Mouse (Mus musculus): Measurements from ENCODE around the gene Mfsd11. TPM values are rescaled to one million over a fixed set of nuclear protein-coding genes. Genes with fewer than 3 reads are reported as not detected.

Mfsd11 gene
- polyA plus RNA-seq, 1 experiment from 2014 or later: 15.0 TPM

- H3K4me1 ChIP-seq: peaks cover 26% of the 10 kb centered on the region
- no peak overlapping the region for H3K9ac ChIP-seq
- H3K36me3 ChIP-seq: no peaks in the 10 kb centered on the region
- peak overlapping the region; percentile 18 for H3K27ac ChIP-seq
- ATAC-seq: no peak
- H3K9me3 ChIP-seq (replicated peaks): no peaks in the 10 kb centered on the region
- WGBS (ENCODE audit: insufficient replicate concordance): 66% methylated on average over 21 of the region's 21 CpGs
- peaks cover 26% of the 10 kb centered on the region for H3K27me3 ChIP-seq (replicated peaks)
- no peak overlapping the region for H3K4me3 ChIP-seq
- H3K4me2 ChIP-seq: no peak overlapping the region
Measured at GRCm38 (mm10) chr11:116812793-116813529, 39.3 kb upstream of the Mfsd11 start.

- Histone ChIP-seq H3K4me1 (peaks cover 31% of the 10 kb centered on the region), H3K27me3 (replicated peaks) (peaks cover 26% of the 10 kb centered on the region), H3K9ac (no peak overlapping the region), H3K27ac (peak overlapping the region; percentile 45; the same call in 1 of the 2 replicates), H3K36me3 (no peaks in the 10 kb centered on the region), H3K4me2 (no peak overlapping the region), H3K9me3 (replicated peaks) (no peaks in the 10 kb centered on the region), H3K4me3 (no peak overlapping the region)
- ATAC-seq: no peak
- 81% methylated on average over 13 of the region's 13 CpGs for WGBS (ENCODE audit: insufficient replicate concordance)
Measured at GRCm38 (mm10) chr11:116813610-116814009, 38.6 kb upstream of the Mfsd11 start.

GRCm38 (mm10) chr11:116814076-116814883 lies 38.0 kb upstream of the Mfsd11 start:
- Histone ChIP-seq H3K4me1 (peaks cover 37% of the 10 kb centered on the region), H3K27me3 (replicated peaks) (peaks cover 26% of the 10 kb centered on the region), H3K4me2 (no peak overlapping the region), H3K9ac (no peak overlapping the region), H3K36me3 (no peaks in the 10 kb centered on the region), H3K27ac (peak overlapping the region; percentile 45; the same call in 1 of the 2 replicates), H3K9me3 (replicated peaks) (no peaks in the 10 kb centered on the region), H3K4me3 (no peak overlapping the region)
- 42% methylated on average over 20 of the region's 20 CpGs for WGBS (ENCODE audit: insufficient replicate concordance)
- ATAC-seq: 0 out of 2 replicates have a peak, but pooled peaks have one; percentile 30

GRCm38 (mm10) chr11:116814884-116815415 lies 37.3 kb upstream of the Mfsd11 start:
- no peaks in the 10 kb centered on the region for H3K36me3 ChIP-seq
- no peak overlapping the region for H3K9ac ChIP-seq
- H3K4me1 ChIP-seq: peaks cover 37% of the 10 kb centered on the region
- H3K4me3 ChIP-seq: no peak overlapping the region
- no peak overlapping the region for H3K4me2 ChIP-seq
- H3K27ac ChIP-seq: peak overlapping the region; percentile 45; the same call in 1 of the 2 replicates
- 44% methylated on average over 7 of the region's 7 CpGs for WGBS (ENCODE audit: insufficient replicate concordance)
- no peak for ATAC-seq
- H3K27me3 ChIP-seq (replicated peaks): peaks cover 20% of the 10 kb centered on the region
- H3K9me3 ChIP-seq (replicated peaks): no peaks in the 10 kb centered on the region

GRCm38 (mm10) chr11:116816769-116817168 lies 35.5 kb upstream of the Mfsd11 start:
- H3K4me1 ChIP-seq: peaks cover 36% of the 10 kb centered on the region

GRCm38 (mm10) chr11:116817567-116817966 lies 34.7 kb upstream of the Mfsd11 start:
- Histone ChIP-seq H3K9me3 (replicated peaks) (no peaks in the 10 kb centered on the region), H3K4me1 (peaks cover 36% of the 10 kb centered on the region), H3K27me3 (replicated peaks) (peaks cover 5% of the 10 kb centered on the region; the same call in 1 of the 2 replicates), H3K9ac (no peak overlapping the region), H3K4me3 (no peak overlapping the region), H3K4me2 (no peak overlapping the region), H3K36me3 (no peaks in the 10 kb centered on the region), H3K27ac (no peak overlapping the region)
- 86% methylated on average over 5 of the region's 5 CpGs for WGBS (ENCODE audit: insufficient replicate concordance)
- no peak for ATAC-seq

More at GRCm38 (mm10) chr11:116816769-116817168, 35.5 kb upstream of the Mfsd11 start:
- no peak overlapping the region for H3K4me3 ChIP-seq
- ATAC-seq: no peak
- H3K4me2 ChIP-seq: no peak overlapping the region
- H3K27ac ChIP-seq: no peak overlapping the region
- H3K36me3 ChIP-seq: no peaks in the 10 kb centered on the region
- 61% methylated on average over 5 of the region's 5 CpGs for WGBS (ENCODE audit: insufficient replicate concordance)
- no peak overlapping the region for H3K9ac ChIP-seq
- no peaks in the 10 kb centered on the region for H3K9me3 ChIP-seq (replicated peaks)
- H3K27me3 ChIP-seq (replicated peaks): peaks cover 5% of the 10 kb centered on the region; the same call in 1 of the 2 replicates

- whole genome bisulfite sequencing (ENCODE audit: insufficient replicate concordance): 55% methylated on average over 8 of the region's 8 CpGs
- Histone ChIP-seq H3K9ac (no peak overlapping the region), H3K9me3 (replicated peaks) (no peaks in the 10 kb centered on the region), H3K36me3 (no peaks in the 10 kb centered on the region), H3K27ac (no peak overlapping the region), H3K4me3 (no peak overlapping the region), H3K4me2 (no peak overlapping the region), H3K27me3 (replicated peaks) (peaks cover 2% of the 10 kb centered on the region; the same call in 1 of the 2 replicates), H3K4me1 (peaks cover 36% of the 10 kb centered on the region)
- ATAC-seq: no peak
Measured at GRCm38 (mm10) chr11:116818722-116819121, 33.5 kb upstream of the Mfsd11 start.

- peaks cover 25% of the 10 kb centered on the region; the same call in 1 of the 2 replicates for H3K4me1 ChIP-seq
- H3K4me2 ChIP-seq: no peak overlapping the region
- no peaks in the 10 kb centered on the region for H3K36me3 ChIP-seq
- ATAC-seq: no peak
- no peak overlapping the region for H3K27ac ChIP-seq
- H3K4me3 ChIP-seq: no peak overlapping the region
- WGBS (ENCODE audit: insufficient replicate concordance): 71% methylated on average over 5 of the region's 5 CpGs
- peaks cover 1% of the 10 kb centered on the region; the same call in 1 of the 2 replicates for H3K27me3 ChIP-seq (replicated peaks)
- H3K9me3 ChIP-seq (replicated peaks): no peaks in the 10 kb centered on the region
- H3K9ac ChIP-seq: no peak overlapping the region
Measured at GRCm38 (mm10) chr11:116819932-116820593, 32.2 kb upstream of the Mfsd11 start.

- no peak for ATAC-seq
- Histone ChIP-seq H3K9ac (no peak overlapping the region), H3K27ac (no peak overlapping the region), H3K4me1 (peaks cover 25% of the 10 kb centered on the region; the same call in 1 of the 2 replicates), H3K4me3 (no peak overlapping the region), H3K4me2 (no peak overlapping the region), H3K9me3 (replicated peaks) (no peaks in the 10 kb centered on the region), H3K36me3 (no peaks in the 10 kb centered on the region), H3K27me3 (replicated peaks) (peaks cover 13% of the 10 kb centered on the region)
- WGBS (ENCODE audit: insufficient replicate concordance): 53% methylated on average over 13 of the region's 13 CpGs
Measured at GRCm38 (mm10) chr11:116821057-116821940, 30.9 kb upstream of the Mfsd11 start.

GRCm38 (mm10) chr11:116822215-116822614 lies 30.0 kb upstream of the Mfsd11 start:
- H3K9ac ChIP-seq: no peak overlapping the region
- 76% methylated on average over 10 of the region's 10 CpGs for WGBS (ENCODE audit: insufficient replicate concordance)
- no peaks in the 10 kb centered on the region for H3K36me3 ChIP-seq
- H3K4me2 ChIP-seq: no peak overlapping the region
- no peak overlapping the region for H3K4me3 ChIP-seq
- H3K4me1 ChIP-seq: peaks cover 21% of the 10 kb centered on the region
- no peaks in the 10 kb centered on the region for H3K9me3 ChIP-seq (replicated peaks)
- H3K27ac ChIP-seq: no peak overlapping the region
- ATAC-seq: no peak
- H3K27me3 ChIP-seq (replicated peaks): peaks cover 23% of the 10 kb centered on the region

- H3K9ac ChIP-seq: no peak overlapping the region
- no peak overlapping the region for H3K27ac ChIP-seq
- no peak overlapping the region for H3K4me2 ChIP-seq
- H3K4me1 ChIP-seq: peaks cover 24% of the 10 kb centered on the region
- peaks cover 27% of the 10 kb centered on the region for H3K27me3 ChIP-seq (replicated peaks)
- no peak overlapping the region for H3K4me3 ChIP-seq
- ATAC-seq: no peak
- WGBS (ENCODE audit: insufficient replicate concordance): 85% methylated on average over 10 of the region's 10 CpGs
- no peaks in the 10 kb centered on the region for H3K9me3 ChIP-seq (replicated peaks)
- no peaks in the 10 kb centered on the region for H3K36me3 ChIP-seq
Measured at GRCm38 (mm10) chr11:116822626-116823025, 29.6 kb upstream of the Mfsd11 start.

Measured in liver, embryonic 12.5 days (tissue).